Mouse (Mus musculus) kidney, adult 8-10 months (tissue): ENCODE measurements around the gene Rin1.

Experiments used
- DNase-seq, 2 experiments: peaks; one replicate each; pipeline ENCODE4 v3.0.0; 2022

Gene Rin1

DNA sequence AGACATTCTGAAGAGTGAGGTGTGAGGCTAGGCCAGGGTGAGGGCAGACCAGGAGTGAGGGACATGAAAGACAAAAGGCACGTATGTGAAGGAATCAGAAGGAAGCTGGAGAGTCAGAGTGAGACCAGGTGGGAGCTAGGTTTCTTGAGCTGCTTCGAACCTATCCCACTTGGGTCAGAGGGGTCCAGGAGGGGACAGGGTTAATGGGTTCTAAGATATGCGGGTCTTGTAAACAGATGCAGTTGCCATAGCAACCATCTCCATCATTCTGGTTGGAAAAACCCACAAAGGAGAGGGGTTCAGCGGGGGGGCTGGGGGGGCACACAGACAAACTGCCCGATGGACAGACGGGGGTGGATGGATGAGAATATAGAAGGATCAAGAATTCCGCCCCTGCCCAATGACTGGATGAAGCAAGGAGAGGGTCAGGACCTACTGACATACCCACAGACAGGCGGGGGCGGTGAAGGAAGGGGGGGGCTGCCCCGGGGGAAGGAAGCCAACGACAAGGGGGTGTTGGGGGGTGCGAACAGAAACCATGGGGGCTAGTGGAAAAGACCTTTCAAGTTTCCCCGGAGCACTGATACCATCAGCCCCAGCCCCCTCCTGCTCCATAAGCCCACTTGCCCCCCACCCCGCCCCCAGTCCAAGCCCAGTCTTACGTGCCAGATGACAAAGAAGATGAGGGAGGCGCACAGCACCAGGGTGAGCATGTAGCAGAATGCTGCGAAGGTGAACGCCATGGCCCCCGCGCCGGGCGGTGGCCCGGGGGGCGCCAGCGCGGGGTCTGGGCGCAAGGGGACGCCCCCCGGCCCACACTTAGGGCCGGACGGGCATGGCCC, 47.5 kb downstream of the Rin1 start:
- DNase-seq = no peak

DNA sequence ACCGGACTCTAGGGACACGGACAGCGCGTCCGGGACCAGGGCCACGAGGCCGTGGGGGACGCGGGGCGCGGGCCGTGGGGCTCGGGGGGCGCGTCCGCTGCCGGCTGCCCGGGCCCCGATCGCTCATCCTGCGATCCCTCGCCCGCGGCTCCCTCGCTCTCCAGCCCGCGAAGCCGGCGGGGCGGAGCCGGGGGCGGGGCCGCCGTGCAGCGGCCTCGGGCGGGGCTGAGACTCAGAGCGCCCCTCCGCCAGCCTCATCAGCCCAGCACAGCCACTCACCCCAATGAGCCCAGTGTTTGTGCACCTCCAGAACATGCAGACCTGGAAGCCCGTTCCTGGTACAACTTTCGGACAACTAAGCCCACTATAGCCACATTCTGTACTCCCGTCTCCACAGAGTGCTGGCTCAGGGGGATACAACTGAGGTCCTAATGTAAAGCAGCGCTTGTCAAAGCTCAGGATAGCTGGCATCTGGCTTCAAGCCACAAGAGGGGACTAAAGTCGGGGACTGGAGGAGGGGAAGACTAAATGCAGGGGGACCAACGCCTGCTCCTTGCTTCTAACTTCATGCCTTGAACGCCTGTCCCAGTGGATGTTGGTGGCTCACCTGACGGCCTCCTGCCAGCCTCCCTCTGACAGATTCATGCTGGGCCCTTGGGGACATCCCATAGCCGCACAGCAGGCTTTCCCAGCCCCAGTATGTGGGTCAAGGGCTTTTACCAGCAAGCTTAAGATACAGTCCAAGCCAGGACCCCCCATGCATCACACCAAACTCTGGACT, 48.3 kb downstream of the Rin1 start, which contains the start of gene Cnih2:
Cnih2 (minus strand) TSS at position 159 of the 781 bp plus-strand sequence.
- no peak for DNase-seq

DNA sequence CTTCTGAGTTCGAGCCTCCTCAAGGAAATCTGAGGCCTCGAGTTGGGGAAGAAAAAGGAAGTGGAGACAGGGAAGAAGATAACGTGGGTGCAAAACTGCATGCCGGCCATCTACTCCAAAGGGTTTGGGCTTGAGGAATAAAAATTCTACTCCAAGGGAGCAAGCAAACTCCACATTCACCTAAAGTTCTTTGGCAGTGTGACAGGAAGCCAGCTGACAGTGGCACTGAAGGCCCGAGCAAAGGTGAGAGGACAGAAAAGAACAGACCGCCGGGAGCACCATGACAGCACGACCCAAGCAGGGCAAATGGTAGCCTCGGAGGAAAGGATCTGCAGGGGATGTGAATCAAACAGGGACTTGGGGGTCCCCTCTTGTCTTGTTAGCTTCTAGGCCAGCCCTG, 55.8 kb downstream of the Rin1 start:
- DNase-seq = peak; percentile 60 to 62
